Mouse (Mus musculus): ENCODE measurements around the gene Sh3pxd2b.

- TF ChIP-seq POLR2A (IDR thresholded peaks at IDR 0.05; ENCODE audit: control insufficient read depth, low read depth, low read length), result no peak
- no peak for TF ChIP-seq CTCF (IDR thresholded peaks at IDR 0.05; ENCODE audit: control insufficient read depth, insufficient read depth, insufficient replicate concordance, low read depth, low read length)
Observed at GRCm38 (mm10) chr11:32451306-32451705, 103.7 kb downstream of the Sh3pxd2b start.
